Mouse (Mus musculus): ENCODE data around the gene Myo5c.
"Not testable (repeated sequence)": the region's sequence is repeated elsewhere in the genome, so short reads cannot be mapped to it uniquely, and the experiment has no call there.

The Myo5c gene

GRCm38 (mm10) chr9:75243730-75244406 lies 12.0 kb downstream of the Myo5c start:
- DNase-seq (ENCODE audit: low read depth in 2 of 2, low spot score in 2 of 2): no peak

- no peak for DNase-seq (ENCODE audit: low read depth in 2 of 2, low spot score in 2 of 2)
Measured at GRCm38 (mm10) chr9:75244527-75244926, 12.7 kb downstream of the Myo5c start.

GRCm38 (mm10) chr9:75246080-75246930 lies 14.5 kb downstream of the Myo5c start:
- DNase-seq (ENCODE audit: low read depth in 2 of 2, low spot score in 2 of 2): no peak

GRCm38 (mm10) chr9:75247870-75248269 lies 16.1 kb downstream of the Myo5c start:
- no peak for DNase-seq (ENCODE audit: low read depth in 2 of 2, low spot score in 2 of 2)

- DNase-seq (ENCODE audit: low read depth in 2 of 2, low spot score in 2 of 2): no peak
Measured at GRCm38 (mm10) chr9:75248359-75248758, 16.5 kb downstream of the Myo5c start.

GRCm38 (mm10) chr9:75248874-75249273 lies 17.1 kb downstream of the Myo5c start:
- DNase-seq (ENCODE audit: low read depth in 2 of 2, low spot score in 2 of 2): no peak

- not testable (repeated sequence) for DNase-seq (ENCODE audit: low read depth in 2 of 2, low spot score in 2 of 2)
Measured at GRCm38 (mm10) chr9:75253158-75253557, 21.3 kb downstream of the Myo5c start.

- DNase-seq (ENCODE audit: low read depth in 2 of 2, low spot score in 2 of 2): no peak
Measured at GRCm38 (mm10) chr9:75253766-75254165, 21.9 kb downstream of the Myo5c start.

- DNase-seq (ENCODE audit: low read depth in 2 of 2, low spot score in 2 of 2): no peak
Measured at GRCm38 (mm10) chr9:75254196-75254955, 22.6 kb downstream of the Myo5c start.

- peak in 1 of 2 experiments; percentile 21 for DNase-seq (ENCODE audit: low read depth in 2 of 2, low spot score in 2 of 2)
Measured at GRCm38 (mm10) chr9:75255820-75256545, 24.2 kb downstream of the Myo5c start.

GRCm38 (mm10) chr9:75258792-75259191 lies 27.0 kb downstream of the Myo5c start:
- no peak for DNase-seq (ENCODE audit: low read depth in 2 of 2, low spot score in 2 of 2)

- DNase-seq (ENCODE audit: low read depth in 2 of 2, low spot score in 2 of 2): no peak
Measured at GRCm38 (mm10) chr9:75259656-75260055, 27.8 kb downstream of the Myo5c start.

GRCm38 (mm10) chr9:75261332-75261872 lies 29.6 kb downstream of the Myo5c start:
- DNase-seq (ENCODE audit: low read depth in 2 of 2, low spot score in 2 of 2): no peak

GRCm38 (mm10) chr9:75262235-75262826 lies 30.5 kb downstream of the Myo5c start:
- DNase-seq (ENCODE audit: low read depth in 2 of 2, low spot score in 2 of 2): no peak

GRCm38 (mm10) chr9:75264008-75264718 lies 32.3 kb downstream of the Myo5c start:
- no peak for DNase-seq (ENCODE audit: low read depth in 2 of 2, low spot score in 2 of 2)

GRCm38 (mm10) chr9:75267147-75267546 lies 35.3 kb downstream of the Myo5c start:
- DNase-seq (ENCODE audit: low read depth in 2 of 2, low spot score in 2 of 2): no peak

GRCm38 (mm10) chr9:75270382-75270781 lies 38.6 kb downstream of the Myo5c start:
- no peak for DNase-seq (ENCODE audit: low read depth in 2 of 2, low spot score in 2 of 2)

- DNase-seq (ENCODE audit: low read depth in 2 of 2, low spot score in 2 of 2): no peak
Measured at GRCm38 (mm10) chr9:75271539-75271938, 39.7 kb downstream of the Myo5c start.

GRCm38 (mm10) chr9:75273646-75274045 lies 41.8 kb downstream of the Myo5c start:
- no peak for DNase-seq (ENCODE audit: low read depth in 2 of 2, low spot score in 2 of 2)

- DNase-seq (ENCODE audit: low read depth in 2 of 2, low spot score in 2 of 2): no peak
Measured at GRCm38 (mm10) chr9:75274486-75274885, 42.7 kb downstream of the Myo5c start.
